In genomic region chr19:16436335-16437169, GRCm38 (mm10) we compare ENCODE assay signal across 9 mouse cellular contexts. TPM values are rescaled to one million over a fixed set of nuclear protein-coding genes. Genes with fewer than 3 reads are reported as not detected.
DNase-seq lines count a peak whose midpoint lies in the region; ATAC-seq lines count a peak whose summit lies in the region.
"Had no signal": no experiment of that assay in that cellular context is flagged by ENCODE, and none has a peak within 500 bp of the region (broad histone marks: within the 10 kb centered on the region; RNA-seq: fewer than 3 reads in every experiment).

No protein-coding gene starts in this region.

- peak overlapping the region; percentile 31 for H3K4me3 ChIP-seq in hindbrain, embryonic 15.5 days
- H3K4me3 ChIP-seq in liver, embryonic 13.5 days (replicated peaks) = peak overlapping the region; percentile 57

- H3K9me3 ChIP-seq in hindbrain, embryonic 15.5 days = no peaks in the 10 kb centered on the region
- no peaks in the 10 kb centered on the region for H3K9me3 ChIP-seq in liver, embryonic 13.5 days (replicated peaks)
- H3K9me3 ChIP-seq: G1E had no signal

- H3K36me3 ChIP-seq in hindbrain, embryonic 15.5 days = no peaks in the 10 kb centered on the region
- H3K36me3 ChIP-seq in liver, embryonic 13.5 days = no peaks in the 10 kb centered on the region
- H3K36me3 ChIP-seq: G1E had no signal

- peaks cover 20% of the 10 kb centered on the region for H3K4me1 ChIP-seq in hindbrain, embryonic 15.5 days (replicated peaks)
- H3K4me1 ChIP-seq in liver, embryonic 13.5 days (replicated peaks) = peaks cover 27% of the 10 kb centered on the region

- peaks cover 35% of the 10 kb centered on the region for H3K27me3 ChIP-seq in hindbrain, embryonic 15.5 days
- H3K27me3 ChIP-seq in liver, embryonic 13.5 days = peaks cover 26% of the 10 kb centered on the region

- H3K27ac ChIP-seq in hindbrain, embryonic 15.5 days (replicated peaks) = no peak overlapping the region
- H3K27ac ChIP-seq in liver, embryonic 13.5 days = no peak overlapping the region

- H3K4me2 ChIP-seq in hindbrain, embryonic 15.5 days = peak overlapping the region; percentile 56
- H3K4me2 ChIP-seq in liver, embryonic 13.5 days = peak overlapping the region; percentile 83

- WGBS in hindbrain, embryonic 15.5 days = 3% methylated on average over 61 of the region's 61 CpGs
- 4% methylated on average over 61 of the region's 61 CpGs for WGBS in liver, embryonic 13.5 days (ENCODE audit: insufficient replicate concordance)

- peak; percentile 90 for DNase-seq in heart, adult 11 months
- DNase-seq in heart, postnatal 25 days (ENCODE audit: low spot score) = no peak
- DNase-seq in ZHBTc4 (ENCODE audit: low read depth, low spot score) (peak; percentile 67), adipocyte (ENCODE audit: low spot score) (no peak)
- no peak for DNase-seq in liver, embryonic 13.5 days
- peak; percentile 60 for DNase-seq in neural tube, embryonic 10.5 days (ENCODE audit: extremely low spot score, low spot score)

- ATAC-seq in erythroid progenitor cell, adult 5-6 weeks (replicated peaks; ENCODE audit: low FRiP score, poor library complexity, severe bottlenecking) = peak; percentile 36; the same call in 1 of the 2 replicates
- ATAC-seq in hindbrain, embryonic 15.5 days (ENCODE audit: low FRiP score, low read depth) = peak; percentile 43; the same call in 1 of the 2 replicates
- peak; percentile 21 for ATAC-seq in liver, embryonic 13.5 days (ENCODE audit: low read depth)

- intact Hi-C loops in heart, postnatal 25 days (cut with DNase I) = loop anchor here (5.0 kb wide), 1 partner anchor 91 kb away; no protein-coding TSS in a partner anchor

- H3K9ac ChIP-seq in hindbrain, embryonic 15.5 days = 0 out of 2 replicates have a peak overlapping the region, but pooled peaks have one; percentile 2
- peak overlapping the region; percentile 56 for H3K9ac ChIP-seq in liver, embryonic 13.5 days

RNA-seq across cellular contexts. Expression of gene Gna14, which starts 1.0 kb away (rescaled TPM):
- under 1 TPM; 0.11 to 0.47 TPM for total RNA-seq in heart, postnatal 25 days (2021)
- total RNA-seq in erythroid progenitor cell, adult 5-6 weeks (2015; ENCODE audit: low replicate concordance) = 0.36 TPM in 1 of 2 replicates, not detected in the other
- 0.51 TPM in 1 of 2 replicates, not detected in the other for total RNA-seq in erythroid progenitor cell, adult 5-6 weeks (2017; ENCODE audit: low replicate concordance)
- polyA plus RNA-seq in hindbrain, embryonic 15.5 days (2015; fragmentation: Nextera tagmentation; extraction: Ambion mirVana) = 0.60 and 0.77 TPM in 2 replicates
- 1.2 and 1.6 TPM in 2 replicates for polyA plus RNA-seq in liver, embryonic 13.5 days (2015; fragmentation: Nextera tagmentation; extraction: Ambion mirVana)
- total RNA-seq: G1E had no signal
- polyA plus RNA-seq: G1E had no signal

Comparison
In these comparisons a context has a peak if more than half of its experiments do, and no peak if none do; other contexts are left out.
1. DNase-seq: peak in heart, adult 11 months (single experiment), ZHBTc4 (single experiment) and neural tube, embryonic 10.5 days (single experiment); none in heart, postnatal 25 days (single experiment), liver, embryonic 13.5 days (single experiment) and adipocyte (single experiment).
2. Peak in every context shown above with its lines, with median percentiles within 50 percentile points of each other: ATAC-seq.